Mouse (Mus musculus) liver, adult 2 months (tissue): ENCODE results near the gene Vasn.

Experiments used
- CTCF ChIP-seq: fragments of 200-500 bp; IDR thresholded peaks from 2 replicates; pipeline ENCODE4 v1.5.1; 2011; ENCODE audit warnings: low read depth, low read length, control low read depth
- POLR2A ChIP-seq: fragments of 200-500 bp; IDR thresholded peaks from 2 replicates; pipeline ENCODE4 v1.6.1; 2011; ENCODE audit warnings: low read length, control low read depth; ENCODE audit not compliant: insufficient read depth; ENCODE audit errors: extremely low read depth

- TF ChIP-seq CTCF (no peak), POLR2A (no peak)
Measured at GRCm38 (mm10) chr16:4634681-4635080, 5.1 kb upstream of the Vasn start.
